Mouse (Mus musculus): ENCODE data around the gene Gm20388. TPM values are rescaled to one million over a fixed set of nuclear protein-coding genes. Genes with fewer than 3 reads are reported as not detected.

The Gm20388 gene
- total RNA-seq, 1 experiment = 27.0 TPM

DNA sequence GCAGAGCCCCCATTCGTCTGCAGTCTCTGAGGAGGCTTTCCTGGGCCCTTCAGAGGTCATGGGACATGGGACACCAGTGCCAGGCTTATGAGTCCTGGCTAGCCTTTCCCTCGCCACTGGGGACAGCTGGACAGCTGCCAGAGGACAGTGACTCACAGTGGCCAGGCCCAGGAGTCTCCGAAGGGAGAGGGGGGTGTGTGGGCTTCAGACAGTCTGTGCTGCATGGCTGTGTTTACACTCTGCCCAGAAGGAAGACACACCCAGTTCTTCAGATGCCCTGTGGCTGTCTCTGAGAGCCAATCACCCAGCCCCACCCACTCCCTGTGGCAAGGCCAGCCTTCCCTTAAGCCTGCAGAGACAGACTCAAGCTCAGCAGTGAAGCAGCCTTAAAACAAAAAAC, 1662.6 kb downstream of the Gm20388 start:
- Histone ChIP-seq H3K9me3 (ENCODE audit: control insufficient read depth, insufficient read depth, low read depth, low read length) (no peaks in the 10 kb centered on the region), H3K27ac (ENCODE audit: insufficient read depth, low read depth, low read length, poor library complexity, severe bottlenecking) (no peak overlapping the region), H3K36me3 (ENCODE audit: control insufficient read depth, insufficient read depth, low read length, poor library complexity, severe bottlenecking) (no peaks in the 10 kb centered on the region), H3K4me1 (ENCODE audit: control insufficient read depth in 2 of 2, insufficient read depth in 2 of 2, low read length in 2 of 2, poor library complexity in 1 of 2) (peaks cover 2 to 25% of the 10 kb centered on the region in 2 experiments; a peak in 3 of 4 replicates), H3K9ac (ENCODE audit: insufficient read depth, low read depth, low read length, poor library complexity, severe bottlenecking) (no peak overlapping the region), H3K4me3 (ENCODE audit: insufficient read depth in 1 of 2, low read depth in 1 of 2, low read length in 2 of 2, poor library complexity in 1 of 2, severe bottlenecking in 1 of 2) (no peak overlapping the region)
- DNase-seq (ENCODE audit: low read depth, low spot score) = no peak
- TF ChIP-seq HCFC1 (IDR thresholded peaks at IDR 0.05; ENCODE audit: borderline replicate concordance, insufficient read depth, low read length) (no peak), CHD2 (IDR thresholded peaks at IDR 0.05; ENCODE audit: low read depth, low read length) (no peak), MAFK (IDR thresholded peaks at IDR 0.05; ENCODE audit: insufficient read depth, low read depth, low read length) (no peak), ZNF384 (IDR thresholded peaks at IDR 0.05; ENCODE audit: low read depth, low read length) (no peak), ZC3H11A (IDR thresholded peaks at IDR 0.05; ENCODE audit: borderline replicate concordance, low read depth, low read length) (no peak)
- in situ Hi-C loops (cut with MboI; ENCODE audit: low sequenced_read_pairs in 2 of 2, unreplicated experiment in 2 of 2) = no loop called here

DNA sequence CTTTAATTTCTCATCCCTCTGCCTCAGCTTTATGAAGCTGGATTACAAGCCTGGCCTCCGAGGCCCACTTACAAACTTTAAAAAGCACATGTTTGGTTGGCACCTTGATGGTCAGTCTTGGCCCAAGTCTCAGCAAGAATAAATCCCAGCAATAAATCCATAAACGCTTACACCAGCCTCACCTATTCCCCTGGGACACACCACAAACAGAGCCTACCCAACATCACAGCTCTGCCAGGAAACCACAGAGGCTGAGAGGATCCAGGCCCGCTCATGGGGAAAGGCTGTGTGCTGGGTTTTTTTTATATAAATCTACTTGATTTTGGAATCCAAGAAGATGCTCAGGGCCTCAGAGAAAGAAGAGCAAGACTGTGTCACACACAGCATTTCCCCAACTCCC, 1665.0 kb downstream of the Gm20388 start:
- H3K36me3 ChIP-seq (ENCODE audit: control insufficient read depth, insufficient read depth, low read length, poor library complexity, severe bottlenecking) = no peaks in the 10 kb centered on the region
- no peak overlapping the region for H3K4me3 ChIP-seq (ENCODE audit: insufficient read depth in 1 of 2, low read depth in 1 of 2, low read length in 2 of 2, poor library complexity in 1 of 2, severe bottlenecking in 1 of 2)
- no peaks in the 10 kb centered on the region for H3K9me3 ChIP-seq (ENCODE audit: control insufficient read depth, insufficient read depth, low read depth, low read length)
- in situ Hi-C loops (cut with MboI; ENCODE audit: low sequenced_read_pairs in 2 of 2, unreplicated experiment in 2 of 2) = no loop called here
- H3K27ac ChIP-seq (ENCODE audit: insufficient read depth, low read depth, low read length, poor library complexity, severe bottlenecking) = no peak overlapping the region
- no peak overlapping the region for H3K9ac ChIP-seq (ENCODE audit: insufficient read depth, low read depth, low read length, poor library complexity, severe bottlenecking)
- TF ChIP-seq ZNF384 (IDR thresholded peaks at IDR 0.05; ENCODE audit: low read depth, low read length) (no peak), HCFC1 (IDR thresholded peaks at IDR 0.05; ENCODE audit: borderline replicate concordance, insufficient read depth, low read length) (no peak)
- H3K4me1 ChIP-seq (ENCODE audit: control insufficient read depth in 2 of 2, insufficient read depth in 2 of 2, low read length in 2 of 2, poor library complexity in 1 of 2) = peaks cover 2 to 35% of the 10 kb centered on the region in 2 experiments; a peak in 3 of 4 replicates
- no peak for DNase-seq (ENCODE audit: low read depth, low spot score)

GRCm38 (mm10) chr8:121577751-121578675, 1667.4 kb downstream of the Gm20388 start:
- in situ Hi-C loops (cut with MboI; ENCODE audit: low sequenced_read_pairs in 2 of 2, unreplicated experiment in 2 of 2) = no loop called here
- Histone ChIP-seq H3K27ac (ENCODE audit: insufficient read depth, low read depth, low read length, poor library complexity, severe bottlenecking) (no peak overlapping the region), H3K9me3 (ENCODE audit: control insufficient read depth, insufficient read depth, low read depth, low read length) (no peaks in the 10 kb centered on the region), H3K36me3 (ENCODE audit: control insufficient read depth, insufficient read depth, low read length, poor library complexity, severe bottlenecking) (no peaks in the 10 kb centered on the region), H3K4me1 (ENCODE audit: control insufficient read depth in 2 of 2, insufficient read depth in 2 of 2, low read length in 2 of 2, poor library complexity in 1 of 2) (peaks cover 0 to 29% of the 10 kb centered on the region in 2 experiments; a peak in 2 of 4 replicates), H3K4me3 (ENCODE audit: insufficient read depth in 1 of 2, low read depth in 1 of 2, low read length in 2 of 2, poor library complexity in 1 of 2, severe bottlenecking in 1 of 2) (peak overlapping the region; percentile 79 to 88), H3K9ac (ENCODE audit: insufficient read depth, low read depth, low read length, poor library complexity, severe bottlenecking) (peak overlapping the region; percentile 89)
- no peak for DNase-seq (ENCODE audit: low read depth, low spot score)
- TF ChIP-seq ZNF384 (IDR thresholded peaks at IDR 0.05; ENCODE audit: low read depth, low read length) (no peak), CHD2 (IDR thresholded peaks at IDR 0.05; ENCODE audit: low read depth, low read length) (no peak), MAFK (IDR thresholded peaks at IDR 0.05; ENCODE audit: insufficient read depth, low read depth, low read length) (no peak), ZC3H11A (IDR thresholded peaks at IDR 0.05; ENCODE audit: borderline replicate concordance, low read depth, low read length) (no peak), HCFC1 (IDR thresholded peaks at IDR 0.05; ENCODE audit: borderline replicate concordance, insufficient read depth, low read length) (no peak)

- Histone ChIP-seq H3K4me3 (ENCODE audit: insufficient read depth in 1 of 2, low read depth in 1 of 2, low read length in 2 of 2, poor library complexity in 1 of 2, severe bottlenecking in 1 of 2) (peak within 1 kb of the TSS; percentile 79 to 88), H3K27ac (ENCODE audit: insufficient read depth, low read depth, low read length, poor library complexity, severe bottlenecking) (no peak within 1 kb of the TSS), H3K4me1 (ENCODE audit: control insufficient read depth in 2 of 2, insufficient read depth in 2 of 2, low read length in 2 of 2, poor library complexity in 1 of 2) (peaks cover 1 to 25% of the 10 kb centered on the region in 2 experiments; a peak in 3 of 4 replicates), H3K9me3 (ENCODE audit: control insufficient read depth, insufficient read depth, low read depth, low read length) (no peaks in the 10 kb centered on the region), H3K9ac (ENCODE audit: insufficient read depth, low read depth, low read length, poor library complexity, severe bottlenecking) (peak within 1 kb of the TSS; percentile 89), H3K36me3 (ENCODE audit: control insufficient read depth, insufficient read depth, low read length, poor library complexity, severe bottlenecking) (no peaks in the 10 kb centered on the region)
- peak; percentile 96 for DNase-seq (ENCODE audit: low read depth, low spot score)
- in situ Hi-C loops (cut with MboI; ENCODE audit: low sequenced_read_pairs in 2 of 2, unreplicated experiment in 2 of 2) = no loop called here
- TF ChIP-seq CHD2 (IDR thresholded peaks at IDR 0.05; ENCODE audit: low read depth, low read length) = no peak
- peak; percentile 78 for TF ChIP-seq MAFK (IDR thresholded peaks at IDR 0.05; ENCODE audit: insufficient read depth, low read depth, low read length)
Measured at GRCm38 (mm10) chr8:121578676-121579451, 1668.2 kb downstream of the Gm20388 start, which contains the start of gene Fbxo31. Gene Fbxo31 (minus strand): TSS chr8:121578806.
